Mouse (Mus musculus): ENCODE data around the gene Rnf40.

- TF ChIP-seq CTCF (IDR thresholded peaks at IDR 0.05; ENCODE audit: low read depth) (no peak), EP300 (IDR thresholded peaks at IDR 0.05; ENCODE audit: low read depth) (no peak)
Measured at GRCm38 (mm10) chr7:127604256-127604655, 15.7 kb downstream of the Rnf40 start.

Measured in liver, embryonic 14.5 days (tissue).